Mouse (Mus musculus): ENCODE data around the gene Qprt. TPM values are rescaled to one million over a fixed set of nuclear protein-coding genes. Genes with fewer than 3 reads are reported as not detected.
A peak's percentile ranks its signal among the peaks of the same experiment; 100 is the strongest.
"Not testable (repeated sequence)": the region's sequence is repeated elsewhere in the genome, so short reads cannot be mapped to it uniquely, and the experiment has no call there.

The Qprt gene
- polyA plus RNA-seq, 1 experiment from 2014 or later, result 2.4 TPM

DNA sequence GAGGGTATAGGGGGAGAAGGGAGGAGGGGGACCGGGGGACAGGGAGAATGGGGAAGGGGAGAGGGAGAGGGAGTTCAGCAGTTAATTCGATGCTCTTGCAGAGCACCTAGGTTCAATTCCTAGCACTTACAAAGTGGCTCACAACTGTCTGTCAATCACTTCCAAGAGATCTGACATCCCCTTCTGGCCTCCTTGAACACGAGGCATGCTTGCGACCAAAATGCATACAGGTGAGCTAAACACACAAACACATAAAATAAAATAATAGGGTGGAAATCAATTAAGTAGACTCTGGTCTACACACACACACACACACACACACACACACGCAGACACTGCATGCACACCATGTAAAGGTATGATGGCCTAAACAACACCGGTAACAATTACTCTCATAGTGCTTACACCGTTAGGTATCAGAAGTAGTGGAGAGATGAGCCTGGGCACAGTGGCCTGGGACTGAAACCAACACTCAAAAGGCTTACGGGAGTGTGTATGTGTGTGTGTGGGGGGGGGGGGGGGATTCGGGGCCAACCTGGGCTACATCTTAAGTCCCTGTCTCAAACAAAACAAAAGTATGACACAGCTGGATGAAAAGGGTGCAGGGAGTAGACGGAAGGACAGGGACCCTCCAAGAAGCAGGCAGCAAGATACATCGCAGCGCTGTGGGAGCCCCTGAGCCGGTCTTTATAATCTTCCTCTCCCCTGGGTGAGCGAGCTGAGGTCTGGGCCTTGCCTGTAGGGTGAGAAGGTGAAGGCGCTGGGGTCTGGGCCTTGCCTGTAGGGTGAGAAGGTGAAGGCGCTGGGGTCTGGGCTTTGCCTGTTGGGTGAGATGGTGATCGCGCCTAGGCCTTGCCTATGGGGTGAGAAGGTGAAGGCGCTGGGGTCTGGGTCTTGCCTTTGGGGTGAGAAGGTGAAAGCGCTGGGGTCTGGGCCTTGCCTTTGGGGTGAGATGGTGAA lies 31.6 kb downstream of the Qprt start:
- Histone ChIP-seq H3K9ac (no peak overlapping the region), H3K4me1 (peaks cover 6% of the 10 kb centered on the region), H3K4me2 (replicated peaks) (no peak overlapping the region), H3K36me3 (no peaks in the 10 kb centered on the region), H3K4me3 (no peak overlapping the region), H3K9me3 (no peaks in the 10 kb centered on the region), H3K27me3 (0 out of 2 replicates have a peak, but pooled peaks cover 3% of the 10 kb centered on the region), H3K27ac (no peak overlapping the region)
- ATAC-seq (ENCODE audit: insufficient number of reproducible peaks, insufficient read depth, low FRiP score, low TSS enrichment), result no peak
- WGBS, result 86% methylated on average over 20 of the region's 20 CpGs

DNA sequence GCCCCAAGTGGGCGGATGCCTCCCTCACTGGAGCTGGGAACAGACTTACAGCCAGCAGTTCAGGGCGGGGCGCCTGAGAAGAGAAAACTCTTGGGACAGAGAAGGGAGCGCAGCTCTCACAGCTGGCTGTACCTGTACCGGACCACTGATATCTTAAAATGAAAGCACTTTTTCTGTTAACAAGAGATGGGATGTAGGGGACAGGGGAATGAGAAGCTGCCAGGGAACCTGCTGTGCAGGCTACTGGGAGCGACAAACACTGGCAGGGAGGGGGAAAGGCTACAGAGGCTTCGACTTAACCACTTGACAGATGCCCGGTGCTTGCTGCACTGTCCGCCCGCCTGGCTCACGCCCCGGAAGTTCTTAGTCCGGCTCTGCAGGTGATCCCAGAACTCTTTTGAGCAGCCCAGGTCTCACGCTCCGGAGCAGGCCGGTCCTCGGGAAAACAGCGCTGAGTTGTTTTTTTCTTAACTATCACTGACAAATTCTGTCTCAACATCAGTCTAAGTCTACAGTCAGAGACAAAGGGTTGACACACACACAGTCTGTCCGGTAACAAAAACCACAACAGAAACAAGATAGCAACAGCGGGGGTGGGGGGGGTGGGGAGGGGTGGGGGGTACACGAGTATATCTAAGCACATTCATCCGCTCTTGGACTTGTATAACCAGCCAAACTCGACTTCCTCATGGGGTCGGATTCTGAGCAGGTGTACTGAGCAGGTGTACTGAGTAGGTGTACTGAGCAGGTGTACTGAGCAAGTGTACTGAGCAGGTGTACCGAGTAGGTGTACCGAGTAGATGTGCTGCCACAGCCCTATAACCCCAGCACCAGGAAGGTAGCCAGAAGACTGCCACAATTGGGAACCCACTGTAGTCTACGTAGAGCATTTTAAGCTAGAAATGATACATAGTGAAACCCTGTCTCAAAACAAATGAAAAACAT lies 32.9 kb downstream of the Qprt start:
- 19% methylated on average over 27 of the region's 27 CpGs for WGBS
- Histone ChIP-seq H3K4me2 (replicated peaks) (peak overlapping the region; percentile 41), H3K4me1 (peaks cover 6% of the 10 kb centered on the region), H3K36me3 (no peaks in the 10 kb centered on the region), H3K27me3 (0 out of 2 replicates have a peak, but pooled peaks cover 3% of the 10 kb centered on the region), H3K9me3 (no peaks in the 10 kb centered on the region), H3K27ac (no peak overlapping the region), H3K9ac (no peak overlapping the region), H3K4me3 (peak overlapping the region; percentile 18; the same call in 1 of the 2 replicates)
- no peak for ATAC-seq (ENCODE audit: insufficient number of reproducible peaks, insufficient read depth, low FRiP score, low TSS enrichment)

DNA sequence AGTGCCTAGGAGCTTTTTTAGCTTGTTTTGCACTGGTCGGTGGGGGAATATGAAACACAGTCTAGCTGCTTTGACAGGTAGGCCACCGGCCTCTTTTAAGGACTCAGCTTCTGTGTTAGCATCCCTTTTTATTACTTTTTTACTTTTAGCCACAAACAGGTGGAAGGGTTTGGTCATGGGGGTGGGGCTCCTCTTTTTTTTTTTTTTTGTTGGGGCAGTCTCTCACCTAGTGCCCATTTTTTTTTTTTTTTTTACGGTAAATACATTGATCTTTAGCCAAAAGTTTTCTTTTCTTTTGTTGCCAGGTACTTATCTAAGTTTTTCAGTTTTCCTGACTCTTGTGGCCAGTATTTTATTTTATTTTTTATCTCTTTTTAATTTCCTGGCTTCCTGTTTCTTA lies 33.9 kb downstream of the Qprt start:
- Histone ChIP-seq H3K36me3 (no peaks in the 10 kb centered on the region), H3K4me2 (replicated peaks) (no peak overlapping the region), H3K27ac (no peak overlapping the region), H3K9me3 (no peaks in the 10 kb centered on the region), H3K4me1 (peaks cover 6% of the 10 kb centered on the region), H3K4me3 (no peak overlapping the region), H3K27me3 (0 out of 2 replicates have a peak, but pooled peaks cover 3% of the 10 kb centered on the region), H3K9ac (no peak overlapping the region)
- 93% methylated on average over 3 of the region's 3 CpGs for WGBS
- ATAC-seq (ENCODE audit: insufficient number of reproducible peaks, insufficient read depth, low FRiP score, low TSS enrichment), result no peak

DNA sequence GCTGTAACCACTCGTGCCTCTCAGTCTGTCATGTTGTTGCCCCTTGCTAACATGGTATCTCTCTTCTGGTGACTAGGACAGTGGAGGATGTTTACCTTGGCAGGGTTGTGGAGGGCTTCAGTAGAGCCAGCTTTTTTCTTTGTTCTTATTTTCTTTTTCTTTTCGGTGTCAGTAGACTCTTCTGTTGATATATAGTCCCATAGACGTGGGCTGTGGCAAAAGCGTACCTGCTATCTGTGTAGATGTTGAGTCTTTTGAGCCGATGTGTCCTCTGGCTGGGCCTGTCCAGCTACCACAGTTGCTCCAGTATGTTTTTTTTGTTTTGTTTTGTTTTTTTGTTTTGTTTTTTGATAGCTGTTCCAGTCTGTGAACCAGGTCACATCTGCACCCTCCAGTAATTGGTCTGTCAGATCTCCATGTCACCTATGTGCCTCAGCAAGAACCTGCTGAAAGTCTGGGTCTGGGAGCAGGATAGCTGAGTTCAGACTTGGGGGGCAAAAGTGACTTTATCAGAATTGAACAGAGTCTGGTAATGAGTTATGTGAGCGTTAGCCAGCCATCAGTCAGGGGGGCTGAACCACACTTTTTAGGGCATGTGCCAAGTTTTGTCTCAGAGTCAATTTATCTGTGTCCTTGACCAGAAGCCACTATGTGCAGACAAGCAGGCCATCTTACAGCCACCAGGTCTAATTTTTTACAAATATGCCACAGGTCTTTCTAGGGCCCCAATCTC lies 34.6 kb downstream of the Qprt start, which contains the start of gene Zg16:
Gene Zg16 (minus strand): TSS at position 51 of the 733 bp plus-strand sequence.
- H3K27ac ChIP-seq; H3K36me3 ChIP-seq; H3K27me3 ChIP-seq; H3K4me2 ChIP-seq (replicated peaks); H3K4me1 ChIP-seq; ATAC-seq (ENCODE audit: insufficient number of reproducible peaks, insufficient read depth, low FRiP score, low TSS enrichment); H3K9ac ChIP-seq; H3K9me3 ChIP-seq; H3K4me3 ChIP-seq: not testable (repeated sequence)
- WGBS, result 77% methylated on average over 6 of the region's 6 CpGs

DNA sequence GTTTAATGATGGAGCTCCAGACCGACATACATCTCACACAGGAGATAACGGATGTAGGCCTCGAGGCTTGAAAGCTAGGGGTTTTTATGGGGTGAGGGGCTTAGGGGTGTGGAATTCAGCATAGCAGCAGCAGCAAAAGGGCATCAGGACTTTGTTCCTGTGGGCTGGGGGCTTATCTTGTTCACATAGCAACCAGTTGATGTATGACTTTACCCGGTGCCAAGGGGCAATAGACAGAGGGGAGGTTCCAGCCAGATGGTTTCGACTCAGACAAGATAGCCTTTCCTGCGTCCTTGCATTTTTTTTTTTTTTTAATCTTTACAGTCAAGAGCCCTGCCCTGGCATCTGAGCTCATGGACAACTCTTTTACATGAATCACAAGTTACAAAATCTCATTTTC lies 36.3 kb downstream of the Qprt start:
- not testable (repeated sequence) for H3K27me3 ChIP-seq; H3K27ac ChIP-seq; H3K4me2 ChIP-seq (replicated peaks); H3K9me3 ChIP-seq; ATAC-seq (ENCODE audit: insufficient number of reproducible peaks, insufficient read depth, low FRiP score, low TSS enrichment); H3K4me1 ChIP-seq; H3K4me3 ChIP-seq; H3K9ac ChIP-seq; H3K36me3 ChIP-seq
- WGBS, result 74% methylated on average over 6 of the region's 6 CpGs

DNA sequence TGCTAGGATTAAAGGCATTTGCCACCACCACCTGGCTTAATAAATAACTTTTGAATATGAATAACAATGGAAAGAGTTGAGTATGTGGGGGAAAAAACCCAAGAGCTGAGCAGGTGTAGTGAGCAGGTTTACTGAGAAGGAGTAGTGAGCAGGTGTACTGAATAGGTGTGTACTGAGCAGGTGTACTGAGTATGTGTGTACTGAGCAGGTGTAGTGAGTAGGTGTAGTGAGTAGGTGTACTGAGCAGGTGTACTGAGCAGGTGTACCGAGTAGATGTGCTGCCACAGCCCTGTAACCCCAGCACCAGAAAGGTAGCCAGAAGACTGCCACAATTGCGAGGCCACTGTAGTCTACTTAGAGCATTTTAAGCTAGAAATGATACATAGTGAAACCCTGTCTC lies 37.2 kb downstream of the Qprt start:
- Histone ChIP-seq H3K9ac (no peak overlapping the region), H3K27ac (no peak overlapping the region), H3K4me3 (no peak overlapping the region), H3K9me3 (no peaks in the 10 kb centered on the region), H3K36me3 (no peaks in the 10 kb centered on the region), H3K4me2 (replicated peaks) (no peak overlapping the region), H3K4me1 (peaks cover 4% of the 10 kb centered on the region), H3K27me3 (0 out of 2 replicates have a peak, but pooled peaks cover 3% of the 10 kb centered on the region)
- ATAC-seq (ENCODE audit: insufficient number of reproducible peaks, insufficient read depth, low FRiP score, low TSS enrichment), result no peak
- WGBS, result 76% methylated on average over 2 of the region's 2 CpGs

DNA sequence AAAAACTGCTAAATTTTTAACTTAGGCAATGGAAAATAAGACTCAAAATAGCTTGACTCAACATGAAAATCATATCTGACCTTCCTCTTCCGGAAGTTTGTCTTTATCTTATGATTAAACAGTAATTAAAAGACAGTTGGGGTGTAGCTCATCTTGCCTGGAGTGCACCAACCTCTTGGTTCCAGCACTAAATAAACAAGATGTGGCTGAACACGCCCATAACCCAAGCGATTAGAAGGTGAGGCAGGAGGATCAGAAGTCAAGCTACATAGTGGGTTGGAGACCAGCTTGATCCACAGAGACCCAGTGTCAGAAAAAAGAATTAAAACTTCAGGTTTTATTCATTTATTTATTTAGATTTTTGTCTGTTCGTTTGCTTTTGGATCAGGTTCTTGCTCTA lies 38.3 kb downstream of the Qprt start:
- whole genome bisulfite sequencing, result 74% methylated on average over 4 of the region's 4 CpGs
- no peak overlapping the region for H3K27ac ChIP-seq
- no peaks in the 10 kb centered on the region for H3K27me3 ChIP-seq
- no peak overlapping the region for H3K9ac ChIP-seq
- H3K4me3 ChIP-seq, result no peak overlapping the region
- H3K9me3 ChIP-seq, result no peaks in the 10 kb centered on the region
- no peaks in the 10 kb centered on the region for H3K36me3 ChIP-seq
- H3K4me2 ChIP-seq (replicated peaks), result no peak overlapping the region
- no peak for ATAC-seq (ENCODE audit: insufficient number of reproducible peaks, insufficient read depth, low FRiP score, low TSS enrichment)
- no peaks in the 10 kb centered on the region for H3K4me1 ChIP-seq

DNA sequence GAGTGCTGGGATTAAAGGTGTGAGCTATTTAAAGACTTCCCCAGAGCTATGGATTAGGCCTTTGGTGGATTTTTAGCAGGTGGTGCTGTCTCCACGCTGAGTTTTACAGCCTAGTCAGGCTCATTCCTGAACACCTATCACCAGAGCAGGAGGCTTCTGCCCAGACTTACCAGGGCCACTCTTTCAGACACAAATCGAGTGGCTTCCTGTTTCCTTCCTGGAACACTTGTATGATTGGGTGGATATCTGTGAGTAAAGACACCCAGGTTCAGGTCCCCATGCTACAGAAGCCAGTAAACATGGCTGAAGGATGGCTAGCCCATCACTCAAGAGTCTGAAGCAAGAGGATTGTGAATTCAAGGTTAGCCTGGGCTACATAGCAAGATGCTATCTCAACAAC lies 39.0 kb downstream of the Qprt start:
- no peak overlapping the region for H3K27ac ChIP-seq
- H3K36me3 ChIP-seq, result no peaks in the 10 kb centered on the region
- no peaks in the 10 kb centered on the region for H3K9me3 ChIP-seq
- H3K4me2 ChIP-seq (replicated peaks), result no peak overlapping the region
- H3K4me3 ChIP-seq, result no peak overlapping the region
- H3K9ac ChIP-seq, result no peak overlapping the region
- ATAC-seq (ENCODE audit: insufficient number of reproducible peaks, insufficient read depth, low FRiP score, low TSS enrichment), result no peak
- WGBS, result 48% methylated on average over 2 of the region's 2 CpGs
- H3K4me1 ChIP-seq, result no peaks in the 10 kb centered on the region
- H3K27me3 ChIP-seq, result no peaks in the 10 kb centered on the region

DNA sequence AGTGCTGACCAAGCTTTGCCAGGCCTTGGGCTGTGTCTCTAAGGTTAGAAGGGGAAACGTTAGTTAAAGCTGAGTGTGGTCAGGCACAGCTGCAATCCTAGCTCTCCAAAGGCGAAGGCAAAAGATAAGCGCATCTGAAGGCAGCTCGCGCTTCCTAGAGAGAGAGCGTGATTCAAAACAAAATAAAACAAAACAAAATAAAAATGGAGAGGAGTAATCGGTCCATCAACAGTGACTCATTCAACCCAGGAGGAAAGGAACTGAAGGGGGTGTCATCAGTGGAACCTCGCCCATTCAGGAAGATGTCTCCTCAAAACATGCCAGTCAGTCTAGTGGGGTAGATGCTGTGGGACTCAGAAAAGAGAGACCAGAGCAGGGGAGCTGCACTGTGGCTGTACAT lies 39.8 kb downstream of the Qprt start:
- Histone ChIP-seq H3K36me3 (no peaks in the 10 kb centered on the region), H3K9me3 (no peaks in the 10 kb centered on the region), H3K4me3 (no peak overlapping the region), H3K27me3 (no peaks in the 10 kb centered on the region), H3K4me2 (replicated peaks) (no peak overlapping the region), H3K9ac (no peak overlapping the region), H3K27ac (no peak overlapping the region), H3K4me1 (no peaks in the 10 kb centered on the region)
- ATAC-seq (ENCODE audit: insufficient number of reproducible peaks, insufficient read depth, low FRiP score, low TSS enrichment), result no peak
- 81% methylated on average over 8 of the region's 8 CpGs for WGBS

DNA sequence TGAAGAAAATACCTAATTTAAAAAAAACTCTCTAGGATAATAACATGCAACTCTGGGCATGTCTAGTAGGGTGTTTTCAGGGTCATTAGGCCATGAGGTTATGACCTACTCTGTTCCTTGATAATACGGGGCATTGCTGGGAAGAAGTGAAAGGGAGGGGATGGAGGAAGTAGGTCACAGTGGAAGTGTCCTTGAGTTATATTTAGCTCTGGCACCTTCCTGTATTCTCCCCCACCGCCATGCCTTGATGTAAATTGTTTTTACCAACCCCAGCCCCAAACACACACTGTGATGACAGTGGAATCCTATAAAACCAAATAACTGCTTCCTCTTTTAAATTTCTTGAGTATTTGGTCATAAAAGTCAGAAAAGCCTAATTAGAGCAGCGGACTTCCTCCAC lies 42.0 kb downstream of the Qprt start:
- H3K36me3 ChIP-seq, result no peaks in the 10 kb centered on the region
- H3K4me2 ChIP-seq (replicated peaks), result no peak overlapping the region
- no peak overlapping the region for H3K9ac ChIP-seq
- H3K27ac ChIP-seq, result no peak overlapping the region
- no peaks in the 10 kb centered on the region for H3K9me3 ChIP-seq
- no peaks in the 10 kb centered on the region for H3K27me3 ChIP-seq
- H3K4me3 ChIP-seq, result no peak overlapping the region
- WGBS, result 55% methylated on average over 3 of the region's 3 CpGs
- no peaks in the 10 kb centered on the region for H3K4me1 ChIP-seq
- ATAC-seq (ENCODE audit: insufficient number of reproducible peaks, insufficient read depth, low FRiP score, low TSS enrichment), result no peak

DNA sequence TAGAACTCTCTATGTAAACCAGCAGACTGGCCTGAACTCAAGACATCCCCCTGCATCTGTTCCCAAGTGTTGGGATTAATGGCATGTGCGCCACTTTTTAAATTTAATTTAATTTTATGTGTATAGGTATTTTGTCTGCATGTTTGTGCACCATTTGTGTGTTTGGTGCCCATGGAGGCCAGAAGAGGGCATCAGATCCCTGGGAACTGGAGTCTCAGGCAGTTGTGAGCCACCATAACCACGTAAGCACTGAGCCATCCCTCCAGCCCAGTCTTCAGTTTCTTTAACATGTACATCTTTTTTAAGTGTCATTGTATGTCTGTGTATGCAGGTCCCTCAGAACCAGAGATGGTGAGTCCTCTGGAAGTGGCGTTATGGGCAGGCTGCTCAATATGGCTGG lies 44.3 kb downstream of the Qprt start:
- no peaks in the 10 kb centered on the region for H3K9me3 ChIP-seq
- H3K4me2 ChIP-seq (replicated peaks), result no peak overlapping the region
- ATAC-seq (ENCODE audit: insufficient number of reproducible peaks, insufficient read depth, low FRiP score, low TSS enrichment), result no peak
- H3K4me1 ChIP-seq, result no peaks in the 10 kb centered on the region
- no peaks in the 10 kb centered on the region for H3K27me3 ChIP-seq
- 84% methylated on average over 3 of the region's 3 CpGs for WGBS
- H3K36me3 ChIP-seq, result no peaks in the 10 kb centered on the region
- no peak overlapping the region for H3K9ac ChIP-seq
- H3K4me3 ChIP-seq, result no peak overlapping the region
- no peak overlapping the region for H3K27ac ChIP-seq

Measured in embryonic facial prominence, embryonic 12.5 days (tissue).